Mouse (Mus musculus) hindbrain, embryonic 11.5 days (tissue): Measurements from ENCODE around the gene Cyp3a57. TPM values are rescaled to one million over a fixed set of nuclear protein-coding genes. Genes with fewer than 3 reads are reported as not detected.
"Not testable (repeated sequence)": the region's sequence is repeated elsewhere in the genome, so short reads cannot be mapped to it uniquely, and the experiment has no call there.

ENCODE experiments used
- ATAC-seq: fragments of 200-750 bp; cut with Nextera tagmentation; 2 replicates; pipeline ENCODE4 v1.8.0; 2017; ENCODE audit warnings: mild to moderate bottlenecking, moderate TSS enrichment, moderate library complexity; ENCODE audit not compliant: low FRiP score
- DNase-seq: peaks from one replicate; pipeline ENCODE4 v3.0.0-alpha.2; 2015; ENCODE audit warnings: low spot score
- H3K27ac ChIP-seq: fragments of 300-500 bp; sonication (generic); 2 replicates; pipeline ENCODE4 v1.5.1; 2014; ENCODE audit warnings: mild to moderate bottlenecking, low read depth, low read length
- H3K27me3 ChIP-seq: fragments of 300-500 bp; sonication (generic); 2 replicates; pipeline ENCODE4 v1.6.1; 2014; ENCODE audit warnings: mild to moderate bottlenecking, low read length, moderate library complexity, mixed read lengths; ENCODE audit not compliant: control insufficient read depth, insufficient read depth
- H3K36me3 ChIP-seq: fragments of 300-500 bp; sonication (generic); 2 replicates; pipeline ENCODE4 v1.6.1; 2014; ENCODE audit warnings: mild to moderate bottlenecking, low read length, moderate library complexity, mixed read lengths; ENCODE audit not compliant: control insufficient read depth, insufficient read depth
- H3K4me1 ChIP-seq: fragments of 300-500 bp; sonication (generic); replicated peaks from 2 replicates; pipeline ENCODE4 v1.6.1; 2014; ENCODE audit warnings: low read length, mixed read lengths; ENCODE audit not compliant: control insufficient read depth, insufficient read depth
- H3K4me2 ChIP-seq: fragments of 300-500 bp; sonication (generic); replicated peaks from 2 replicates; pipeline ENCODE4 v1.6.1; 2014; ENCODE audit warnings: mild to moderate bottlenecking, low read depth, low read length
- H3K4me3 ChIP-seq: fragments of 300-500 bp; sonication (generic); 2 replicates; pipeline ENCODE4 v1.5.1; 2014; ENCODE audit warnings: low read depth, low read length
- H3K9ac ChIP-seq: fragments of 300-500 bp; sonication (generic); 2 replicates; pipeline ENCODE4 v1.6.1; 2014; ENCODE audit warnings: low read depth, low read length
- H3K9me3 ChIP-seq: fragments of 300-500 bp; sonication (generic); 2 replicates; pipeline ENCODE4 v1.6.1; 2016; ENCODE audit warnings: low read length; ENCODE audit not compliant: control insufficient read depth
- WGBS: fragments of 180-500 bp; shearing (Covaris S2); extraction: QIAGEN DNeasy Blood & Tissue Kit; methylation state at CpG from one replicate; pipeline ENCODE4 v1.1.7; 2014; 5-methylcytosine and 5-hydroxymethylcytosine counted together
- polyA plus RNA-seq: library from polyadenylated mRNA; unstranded; fragments of >200 nt; fragmentation: Nextera tagmentation; extraction: Ambion mirVana; gene quantifications from 2 replicates; pipeline ENCODE4 v1.2.1, GENCODE M21; 2014

Cyp3a57 gene
- polyA plus RNA-seq, 1 experiment from 2014 or later: not detected

DNA sequence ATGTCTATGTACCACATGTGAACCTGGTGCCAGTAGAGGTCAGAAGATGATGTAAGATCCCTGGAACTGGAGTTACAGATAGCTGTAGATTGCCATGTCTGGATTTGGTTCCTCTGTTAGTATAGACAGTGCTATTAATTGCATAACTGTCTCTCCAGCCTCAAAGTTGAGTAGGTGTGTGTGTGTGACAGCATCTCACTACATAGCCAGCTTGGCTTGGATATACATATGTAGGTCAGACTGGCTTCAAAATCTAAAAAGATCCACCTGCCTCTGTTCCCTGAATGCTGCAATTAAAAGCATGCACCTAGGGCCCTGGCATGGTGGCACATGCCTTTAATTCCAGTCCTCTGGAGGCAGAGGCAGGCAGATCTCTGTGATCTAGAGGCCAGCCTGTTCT, 4.6 kb downstream of the Cyp3a57 start:
- no peaks in the 10 kb centered on the region for H3K27me3 ChIP-seq
- H3K9me3 ChIP-seq: no peaks in the 10 kb centered on the region
- H3K27ac ChIP-seq: no peak overlapping the region
- ATAC-seq (no peak), DNase-seq (no peak)
- H3K4me3 ChIP-seq: no peak overlapping the region
- H3K4me2 ChIP-seq: no peak overlapping the region
- no peaks in the 10 kb centered on the region for H3K36me3 ChIP-seq
- H3K4me1 ChIP-seq: no peaks in the 10 kb centered on the region
- no peak overlapping the region for H3K9ac ChIP-seq

- WGBS: 84% methylated on average over 1 of the region's 1 CpGs
- H3K27ac ChIP-seq: no peak overlapping the region
- H3K9me3 ChIP-seq: no peaks in the 10 kb centered on the region
- no peaks in the 10 kb centered on the region for H3K27me3 ChIP-seq
- no peak overlapping the region for H3K4me3 ChIP-seq
- no peak for DNase-seq
- ATAC-seq: no peak
- H3K9ac ChIP-seq: no peak overlapping the region
- H3K4me1 ChIP-seq: no peaks in the 10 kb centered on the region
- no peak overlapping the region for H3K4me2 ChIP-seq
- H3K36me3 ChIP-seq: no peaks in the 10 kb centered on the region
These were observed 8.0 kb downstream of the Cyp3a57 start for GRCm38 (mm10) chr5:145353081-145353480.

DNA sequence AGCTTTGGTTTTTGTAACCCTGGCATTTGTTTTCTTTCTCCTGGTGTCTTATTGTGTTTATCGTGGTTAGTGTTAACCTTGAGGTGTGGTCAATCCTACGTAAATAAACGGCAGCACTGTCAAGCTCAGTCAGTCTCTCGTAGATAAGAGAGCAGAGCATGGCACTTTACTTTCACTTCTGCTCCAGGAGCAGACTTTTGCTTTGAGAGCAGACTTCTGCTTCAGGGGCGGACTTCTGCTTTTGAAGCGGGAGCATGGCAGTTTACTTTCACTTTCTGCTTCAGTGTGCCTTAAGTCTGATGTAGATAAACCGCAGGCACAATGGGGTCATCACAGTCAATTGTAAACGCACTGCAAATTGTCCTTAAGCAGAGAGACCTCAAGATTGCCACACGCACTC, 70.3 kb downstream of the Cyp3a57 start:
- not testable (repeated sequence) for H3K4me1 ChIP-seq, H3K36me3 ChIP-seq, H3K27ac ChIP-seq, ATAC-seq, H3K9ac ChIP-seq, H3K27me3 ChIP-seq, H3K4me3 ChIP-seq, H3K4me2 ChIP-seq, DNase-seq, H3K9me3 ChIP-seq
- WGBS: 89% methylated on average over 9 of the region's 9 CpGs

GRCm38 (mm10) chr5:145422287-145422686, 77.2 kb downstream of the Cyp3a57 start:
- Histone ChIP-seq H3K4me2 (no peak overlapping the region), H3K27ac (no peak overlapping the region), H3K9me3 (peaks cover 4% of the 10 kb centered on the region; the same call in 1 of the 2 replicates), H3K4me1 (no peaks in the 10 kb centered on the region), H3K27me3 (no peaks in the 10 kb centered on the region), H3K36me3 (no peaks in the 10 kb centered on the region), H3K4me3 (no peak overlapping the region), H3K9ac (no peak overlapping the region)
- 63% methylated on average over 1 of the region's 1 CpGs for WGBS
- no peak for ATAC-seq
- no peak for DNase-seq

- no peak overlapping the region for H3K4me3 ChIP-seq
- no peaks in the 10 kb centered on the region for H3K9me3 ChIP-seq
- no peaks in the 10 kb centered on the region for H3K27me3 ChIP-seq
- H3K36me3 ChIP-seq: no peaks in the 10 kb centered on the region
- no peaks in the 10 kb centered on the region for H3K4me1 ChIP-seq
- H3K4me2 ChIP-seq: no peak overlapping the region
- ATAC-seq (no peak), DNase-seq (no peak)
- no peak overlapping the region for H3K9ac ChIP-seq
- H3K27ac ChIP-seq: no peak overlapping the region
These were observed 85.9 kb downstream of the Cyp3a57 start for GRCm38 (mm10) chr5:145431004-145431403.

GRCm38 (mm10) chr5:145433688-145434087, 88.6 kb downstream of the Cyp3a57 start:
- DNase-seq: no peak
- H3K27me3 ChIP-seq: no peaks in the 10 kb centered on the region
- H3K9ac ChIP-seq: no peak overlapping the region
- H3K4me3 ChIP-seq: no peak overlapping the region
- H3K4me2 ChIP-seq: no peak overlapping the region
- no peaks in the 10 kb centered on the region for H3K4me1 ChIP-seq
- no peaks in the 10 kb centered on the region for H3K9me3 ChIP-seq
- H3K27ac ChIP-seq: no peak overlapping the region
- ATAC-seq: no peak
- H3K36me3 ChIP-seq: no peaks in the 10 kb centered on the region
- WGBS: 73% methylated on average over 1 of the region's 1 CpGs

Other genes starting within 250 kb of the Cyp3a57 start
- 49.3 and 54.3 TPM in 2 replicates for gene Arpc1b, start 231.1 kb upstream of the Cyp3a57 start, polyA plus RNA-seq
- gene Pdap1, start 205.0 kb upstream of the Cyp3a57 start, polyA plus RNA-seq: 127 and 138 TPM in 2 replicates
- 265 and 269 TPM in 2 replicates for gene Bud31, start 204.9 kb upstream of the Cyp3a57 start, polyA plus RNA-seq
- gene Ptcd1, start 178.2 kb upstream of the Cyp3a57 start, polyA plus RNA-seq: 12.3 and 15.9 TPM in 2 replicates
- gene Cpsf4, start 178.1 kb upstream of the Cyp3a57 start, polyA plus RNA-seq: 27.3 and 31.9 TPM in 2 replicates
- 486 and 490 TPM in 2 replicates for gene Atp5j2, start 153.2 kb upstream of the Cyp3a57 start, polyA plus RNA-seq
- gene Zkscan14, start 143.4 kb upstream of the Cyp3a57 start, polyA plus RNA-seq: 8.8 and 9.0 TPM in 2 replicates
- 15.4 and 18.5 TPM in 2 replicates for gene Zkscan5, start 140.7 kb upstream of the Cyp3a57 start, polyA plus RNA-seq
- gene Zfp655, start 113.6 kb upstream of the Cyp3a57 start, polyA plus RNA-seq: 45.9 and 47.6 TPM in 2 replicates
- 0.53 and 1.3 TPM in 2 replicates for gene Zscan25, start 64.8 kb upstream of the Cyp3a57 start, polyA plus RNA-seq
- gene Cyp3a16, start 124.4 kb downstream of the Cyp3a57 start, polyA plus RNA-seq: not detected in 2 replicates
- gene Cyp3a41b, start 239.5 kb downstream of the Cyp3a57 start, polyA plus RNA-seq: not detected in 2 replicates